Comparison of ENCODE assay signal across 17 mouse cellular contexts in the genomic region with DNA sequence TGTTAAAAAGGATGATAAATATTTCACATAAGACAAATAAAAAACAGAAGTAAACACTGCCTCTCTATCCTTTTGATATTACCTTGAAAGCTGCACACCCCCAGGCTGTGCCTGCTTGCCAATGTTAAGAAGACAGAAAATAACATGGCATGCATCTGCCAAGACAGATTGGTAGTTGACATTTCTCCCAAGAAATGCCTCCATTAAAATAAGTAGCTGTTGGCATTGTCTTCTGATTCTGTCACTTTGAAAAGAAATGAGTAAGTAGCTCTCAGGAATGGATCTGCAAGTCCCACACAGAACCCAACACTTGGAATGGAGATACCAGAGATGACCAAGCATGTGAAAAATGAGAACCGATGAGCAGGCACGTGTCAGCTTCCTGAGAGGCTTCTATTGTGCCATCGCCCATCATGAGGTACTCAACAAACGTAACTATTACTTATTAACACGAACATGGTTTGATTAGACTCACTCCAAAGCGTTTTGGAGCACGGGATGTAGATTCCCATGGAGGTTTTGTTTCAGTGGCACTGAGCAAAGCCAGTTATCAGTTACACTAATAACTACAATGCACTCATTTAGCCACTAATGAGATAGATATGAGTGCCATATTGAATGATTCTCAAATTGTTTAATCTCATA.
"Had no signal": no experiment of that assay in that cellular context is flagged by ENCODE, and none has a peak within 500 bp of the region (broad histone marks: within the 10 kb centered on the region; RNA-seq: fewer than 3 reads in every experiment).

No protein-coding gene starts in this region.

- H3K27ac ChIP-seq: limb, embryonic 10.5 days; limb, embryonic 13.5 days; liver, embryonic 12.5 days; liver, embryonic 15.5 days; lung, embryonic 15.5 days; midbrain, embryonic 10.5 days had no signal

- H3K36me3 ChIP-seq: limb, embryonic 10.5 days; limb, embryonic 13.5 days; liver, embryonic 12.5 days; liver, embryonic 15.5 days; lung, embryonic 15.5 days; midbrain, embryonic 10.5 days had no signal

- H3K9me3 ChIP-seq: limb, embryonic 10.5 days; limb, embryonic 13.5 days; liver, embryonic 12.5 days; liver, embryonic 15.5 days; lung, embryonic 15.5 days; megakaryocyte, embryonic 14.5 days; midbrain, embryonic 10.5 days had no signal

- H3K4me1 ChIP-seq: limb, embryonic 10.5 days; limb, embryonic 13.5 days; liver, embryonic 12.5 days; liver, embryonic 15.5 days; lung, embryonic 15.5 days; megakaryocyte, embryonic 14.5 days; midbrain, embryonic 10.5 days had no signal

- ATAC-seq: liver, embryonic 12.5 days had no signal

- H3K4me2 ChIP-seq: limb, embryonic 13.5 days; liver, embryonic 12.5 days; liver, embryonic 15.5 days; lung, embryonic 15.5 days had no signal

- H3K9ac ChIP-seq: limb, embryonic 13.5 days; liver, embryonic 12.5 days; liver, embryonic 15.5 days; lung, embryonic 15.5 days had no signal

- H3K4me3 ChIP-seq: limb, embryonic 10.5 days; limb, embryonic 13.5 days; liver, embryonic 12.5 days; liver, embryonic 15.5 days; lung, embryonic 15.5 days; megakaryocyte, embryonic 14.5 days; midbrain, embryonic 10.5 days had no signal

- H3K27me3 ChIP-seq: limb, embryonic 13.5 days; liver, embryonic 12.5 days; liver, embryonic 15.5 days; lung, embryonic 15.5 days had no signal

- DNase-seq: kidney, adult 18-20 months; kidney, adult 9 months; kidney, postnatal 25 days; layer of hippocampus, postnatal 36 days; liver; lung, adult 18-20 months; lung, postnatal 10 days; lung, postnatal 36 days; midbrain, embryonic 14.5 days; thymus, postnatal 25 days had no signal
